Mouse (Mus musculus) left cerebral cortex, postnatal 36 days (tissue): ENCODE results near the gene Bzw2. TPM values are rescaled to one million over a fixed set of nuclear protein-coding genes. Genes with fewer than 3 reads are reported as not detected.
"Not testable (repeated sequence)": the region's sequence is repeated elsewhere in the genome, so short reads cannot be mapped to it uniquely, and the experiment has no call there.

ENCODE experiments used
- DNase-seq, 2 experiments: peaks; one replicate each; pipeline ENCODE4 v3.0.0; 2021 to 2022; ENCODE audit warnings: low spot score in 2 of 2, mixed read lengths in 1 of 2
- intact Hi-C: fragments of 180-260 bp; cut with DNase I; formaldehyde crosslinking; loops from one replicate; pipeline ENCODE4 v1.15.1; 2025
- total RNA-seq, 2 experiments: library from RNA; stranded (reverse); gene quantifications; 2 replicates each; pipeline ENCODE4 v1.2.3; 2021

Bzw2 gene
- total RNA-seq, result 10 to 100 TPM; 48.7 to 49.1 TPM

GRCm38 (mm10) chr12:36157638-36158308 is at the start of gene Bzw2:
Bzw2 (minus strand) TSS chr12:36158080.
- peak; percentile 63 to 66 for DNase-seq
- intact Hi-C loops, result loop anchor here (5.0 kb wide), 3 partner anchors 45 to 260 kb away; partner anchors contain the start of gene Tspan13

GRCm38 (mm10) chr12:36207072-36207799 is 49.4 kb upstream of the Bzw2 start:
- intact Hi-C loops, result no loop called here

GRCm38 (mm10) chr12:36205579-36206119 is 47.8 kb upstream of the Bzw2 start:
- DNase-seq, intact Hi-C loops: not testable (repeated sequence)

More at GRCm38 (mm10) chr12:36207072-36207799, 49.4 kb upstream of the Bzw2 start:
- DNase-seq, result peak; percentile 37 to 39

GRCm38 (mm10) chr12:36194976-36195375 is 37.1 kb upstream of the Bzw2 start:
- intact Hi-C loops, result no loop called here
- DNase-seq, result no peak

- intact Hi-C loops, result no loop called here
- DNase-seq, result no peak
Measured at GRCm38 (mm10) chr12:36190343-36190742, 32.5 kb upstream of the Bzw2 start.

GRCm38 (mm10) chr12:36189610-36190009 is 31.7 kb upstream of the Bzw2 start:
- no peak for DNase-seq
- intact Hi-C loops, result no loop called here

- intact Hi-C loops, result no loop called here
- no peak for DNase-seq
Measured at GRCm38 (mm10) chr12:36187081-36187480, 29.2 kb upstream of the Bzw2 start.

GRCm38 (mm10) chr12:36182570-36182969 is 24.7 kb upstream of the Bzw2 start:
- intact Hi-C loops, result no loop called here
- no peak for DNase-seq

GRCm38 (mm10) chr12:36177227-36177626 is 19.3 kb upstream of the Bzw2 start:
- intact Hi-C loops, result no loop called here
- DNase-seq, result no peak

- intact Hi-C loops, result no loop called here
- no peak for DNase-seq
Measured at GRCm38 (mm10) chr12:36165299-36165698, 7.4 kb upstream of the Bzw2 start.

- DNase-seq, result no peak
- intact Hi-C loops, result no loop called here
Measured at GRCm38 (mm10) chr12:36164126-36164791, 6.4 kb upstream of the Bzw2 start.

GRCm38 (mm10) chr12:36157304-36157637 is 609 bp downstream of the Bzw2 start:
- intact Hi-C loops, result loop anchor here (5.0 kb wide), 3 partner anchors 45 to 260 kb away; partner anchors contain the start of gene Tspan13
- DNase-seq, result no peak

- intact Hi-C loops, result loop anchor here (5.0 kb wide), 3 partner anchors 44 to 259 kb away; partner anchors contain the start of gene Tspan13
- peak; percentile 87 to 89 for DNase-seq
Measured at GRCm38 (mm10) chr12:36156637-36157303, 1.1 kb downstream of the Bzw2 start, which contains the start of gene Ankmy2. Ankmy2 (plus strand) TSS chr12:36157114.

- intact Hi-C loops, result loop anchor here (5.0 kb wide), 3 partner anchors 44 to 259 kb away; partner anchors contain the start of gene Tspan13
- no peak for DNase-seq
Measured at GRCm38 (mm10) chr12:36156101-36156636, 1.7 kb downstream of the Bzw2 start.

GRCm38 (mm10) chr12:36155141-36155641 is 2.7 kb downstream of the Bzw2 start:
- intact Hi-C loops, result loop anchor here (5.0 kb wide), 3 partner anchors 43 to 258 kb away; partner anchors contain the start of gene Tspan13
- peak; percentile 12 to 26 for DNase-seq

GRCm38 (mm10) chr12:36150737-36151136 is 7.1 kb downstream of the Bzw2 start:
- intact Hi-C loops, result no loop called here
- no peak for DNase-seq

- intact Hi-C loops, result no loop called here
- no peak for DNase-seq
Measured at GRCm38 (mm10) chr12:36150265-36150664, 7.6 kb downstream of the Bzw2 start.

GRCm38 (mm10) chr12:36146230-36147011 is 11.5 kb downstream of the Bzw2 start:
- intact Hi-C loops, result no loop called here
- no peak for DNase-seq
